Mouse (Mus musculus) kidney, adult 11 months (tissue): ENCODE measurements around the gene Dcaf12.

Source experiments
- DNase-seq: peaks from one replicate; pipeline ENCODE4 v3.0.0; 2022

The Dcaf12 gene

GRCm38 (mm10) chr4:41310567-41311563 lies 3.8 kb downstream of the Dcaf12 start:
- no peak for DNase-seq

- DNase-seq, result no peak
Measured at GRCm38 (mm10) chr4:41307406-41307805, 7.3 kb downstream of the Dcaf12 start.

- DNase-seq, result no peak
Measured at GRCm38 (mm10) chr4:41304302-41304701, 10.4 kb downstream of the Dcaf12 start.

- no peak for DNase-seq
Measured at GRCm38 (mm10) chr4:41303671-41304070, 11.0 kb downstream of the Dcaf12 start.

- DNase-seq, result no peak
Measured at GRCm38 (mm10) chr4:41298976-41299375, 15.7 kb downstream of the Dcaf12 start.

- no peak for DNase-seq
Measured at GRCm38 (mm10) chr4:41295960-41296359, 18.7 kb downstream of the Dcaf12 start.

- no peak for DNase-seq
Measured at GRCm38 (mm10) chr4:41295507-41295906, 19.2 kb downstream of the Dcaf12 start.

GRCm38 (mm10) chr4:41293907-41294306 lies 20.8 kb downstream of the Dcaf12 start:
- no peak for DNase-seq

- no peak for DNase-seq
Measured at GRCm38 (mm10) chr4:41289802-41290201, 24.9 kb downstream of the Dcaf12 start.

GRCm38 (mm10) chr4:41286420-41286819 lies 28.3 kb downstream of the Dcaf12 start:
- no peak for DNase-seq

- DNase-seq, result no peak
Measured at GRCm38 (mm10) chr4:41284087-41284486, 30.6 kb downstream of the Dcaf12 start.

GRCm38 (mm10) chr4:41275927-41276326 lies 38.8 kb downstream of the Dcaf12 start:
- DNase-seq, result no peak

- peak; percentile 99 for DNase-seq
Measured at GRCm38 (mm10) chr4:41274980-41275850, 39.5 kb downstream of the Dcaf12 start, which contains the start of gene Ubap2. TSS of gene Ubap2 (minus strand) at chr4:41275144.

- no peak for DNase-seq
Measured at GRCm38 (mm10) chr4:41274377-41274979, 40.2 kb downstream of the Dcaf12 start.

GRCm38 (mm10) chr4:41268133-41268532 lies 46.6 kb downstream of the Dcaf12 start:
- peak; percentile 47 for DNase-seq

- DNase-seq, result no peak
Measured at GRCm38 (mm10) chr4:41266350-41266749, 48.3 kb downstream of the Dcaf12 start.

GRCm38 (mm10) chr4:41260691-41261090 lies 54.0 kb downstream of the Dcaf12 start:
- no peak for DNase-seq

- DNase-seq, result no peak
Measured at GRCm38 (mm10) chr4:41259019-41259418, 55.7 kb downstream of the Dcaf12 start.

GRCm38 (mm10) chr4:41257752-41258151 lies 56.9 kb downstream of the Dcaf12 start:
- no peak for DNase-seq

- DNase-seq, result no peak
Measured at GRCm38 (mm10) chr4:41255564-41256210, 59.0 kb downstream of the Dcaf12 start.

- DNase-seq, result no peak
Measured at GRCm38 (mm10) chr4:41253756-41254155, 60.9 kb downstream of the Dcaf12 start.

GRCm38 (mm10) chr4:41245408-41245807 lies 69.3 kb downstream of the Dcaf12 start:
- no peak for DNase-seq
